Mouse (Mus musculus) limb, embryonic 15.5 days (tissue): ENCODE measurements around the gene Slc25a35. TPM values are rescaled to one million over a fixed set of nuclear protein-coding genes. Genes with fewer than 3 reads are reported as not detected.
A peak's percentile ranks its signal among the peaks of the same experiment; 100 is the strongest.
"Not testable (repeated sequence)": the region's sequence is repeated elsewhere in the genome, so short reads cannot be mapped to it uniquely, and the experiment has no call there.

Experiments used
- ATAC-seq: fragments of 200-750 bp; cut with Nextera tagmentation; 2 replicates; pipeline ENCODE4 v1.8.0; 2017; ENCODE audit warnings: low read depth, moderate TSS enrichment; ENCODE audit not compliant: insufficient number of reproducible peaks, low FRiP score, low TSS enrichment
- H3K27ac ChIP-seq: fragments of 300-500 bp; sonication (generic); 2 replicates; pipeline ENCODE4 v1.5.1; 2015; ENCODE audit warnings: moderate library complexity, mild to moderate bottlenecking, inconsistent platforms
- H3K27me3 ChIP-seq: fragments of 300-500 bp; sonication (generic); 2 replicates; pipeline ENCODE4 v1.6.1; 2015; ENCODE audit warnings: inconsistent platforms
- H3K36me3 ChIP-seq: fragments of 300-500 bp; sonication (generic); 2 replicates; pipeline ENCODE4 v1.6.1; 2015; ENCODE audit warnings: inconsistent platforms
- H3K4me1 ChIP-seq: fragments of 300-500 bp; sonication (generic); 2 replicates; pipeline ENCODE4 v1.6.1; 2015; ENCODE audit warnings: inconsistent platforms
- H3K4me2 ChIP-seq: fragments of 300-500 bp; sonication (generic); 2 replicates; pipeline ENCODE4 v1.6.1; 2015; ENCODE audit warnings: mild to moderate bottlenecking, inconsistent platforms
- H3K4me3 ChIP-seq: fragments of 300-500 bp; sonication (generic); 2 replicates; pipeline ENCODE4 v1.5.1; 2015; ENCODE audit warnings: mild to moderate bottlenecking, inconsistent platforms
- H3K9ac ChIP-seq: fragments of 300-500 bp; sonication (generic); 2 replicates; pipeline ENCODE4 v1.6.1; 2015; ENCODE audit warnings: inconsistent platforms
- H3K9me3 ChIP-seq: fragments of 300-500 bp; sonication (generic); 2 replicates; pipeline ENCODE4 v1.6.1; 2016; ENCODE audit warnings: inconsistent platforms
- WGBS: fragments of 180-500 bp; shearing (Covaris S2); methylation state at CpG from one replicate; pipeline ENCODE4 v1.1.7; 2015; 5-methylcytosine and 5-hydroxymethylcytosine counted together
- polyA plus RNA-seq: library from polyadenylated mRNA; unstranded; fragments of >200 nt; fragmentation: Nextera tagmentation; extraction: Ambion mirVana; gene quantifications from 2 replicates; pipeline ENCODE4 v1.2.1, GENCODE M21; 2015

Gene Slc25a35
- polyA plus RNA-seq, 1 experiment from 2014 or later, result 2.3 TPM

- peaks cover 24% of the 10 kb centered on the region for H3K36me3 ChIP-seq
- no peak overlapping the region for H3K4me3 ChIP-seq
- H3K9me3 ChIP-seq, result no peaks in the 10 kb centered on the region
- 0 out of 2 replicates have a peak, but pooled peaks cover 4% of the 10 kb centered on the region for H3K4me1 ChIP-seq
- WGBS, result 35% methylated on average over 4 of the region's 4 CpGs
- no peak for ATAC-seq
- no peak overlapping the region for H3K27ac ChIP-seq
- H3K9ac ChIP-seq, result no peak overlapping the region
- H3K4me2 ChIP-seq, result no peak overlapping the region
- H3K27me3 ChIP-seq, result no peaks in the 10 kb centered on the region
These were observed 14.9 kb downstream of the Slc25a35 start for GRCm38 (mm10) chr11:68982639-68983369.

- H3K4me3 ChIP-seq, result no peak overlapping the region
- no peak overlapping the region for H3K9ac ChIP-seq
- no peaks in the 10 kb centered on the region for H3K4me1 ChIP-seq
- peaks cover 67% of the 10 kb centered on the region for H3K36me3 ChIP-seq
- H3K27me3 ChIP-seq, result no peaks in the 10 kb centered on the region
- 91% methylated on average over 11 of the region's 11 CpGs for WGBS
- no peak overlapping the region for H3K27ac ChIP-seq
- H3K4me2 ChIP-seq, result no peak overlapping the region
- no peaks in the 10 kb centered on the region for H3K9me3 ChIP-seq
- no peak for ATAC-seq
These were observed 19.5 kb downstream of the Slc25a35 start for GRCm38 (mm10) chr11:68987365-68987882.

- Histone ChIP-seq H3K27ac (no peak overlapping the region), H3K4me2 (no peak overlapping the region), H3K36me3 (peaks cover 76% of the 10 kb centered on the region), H3K4me3 (no peak overlapping the region), H3K27me3 (no peaks in the 10 kb centered on the region), H3K4me1 (no peaks in the 10 kb centered on the region), H3K9me3 (no peaks in the 10 kb centered on the region), H3K9ac (no peak overlapping the region; the same call in 1 of the 2 replicates)
- ATAC-seq, result no peak
- 94% methylated on average over 17 of the region's 17 CpGs for WGBS
These were observed 20.4 kb downstream of the Slc25a35 start for GRCm38 (mm10) chr11:68988341-68988740.

GRCm38 (mm10) chr11:68993122-68993521 is 25.2 kb downstream of the Slc25a35 start:
- Histone ChIP-seq H3K4me1 (no peaks in the 10 kb centered on the region), H3K36me3 (peaks cover 93% of the 10 kb centered on the region), H3K27ac (no peak overlapping the region), H3K4me2 (no peak overlapping the region), H3K27me3 (no peaks in the 10 kb centered on the region), H3K9me3 (no peaks in the 10 kb centered on the region), H3K4me3 (no peak overlapping the region), H3K9ac (no peak overlapping the region)
- 90% methylated on average over 7 of the region's 7 CpGs for WGBS
- ATAC-seq, result no peak

- Histone ChIP-seq H3K27ac (no peak overlapping the region), H3K4me3 (no peak overlapping the region), H3K36me3 (peaks cover 91% of the 10 kb centered on the region), H3K9me3 (no peaks in the 10 kb centered on the region), H3K4me2 (no peak overlapping the region), H3K9ac (no peak overlapping the region), H3K27me3 (no peaks in the 10 kb centered on the region), H3K4me1 (no peaks in the 10 kb centered on the region)
- ATAC-seq, result no peak
- WGBS, result 94% methylated on average over 3 of the region's 3 CpGs
These were observed 26.4 kb downstream of the Slc25a35 start for GRCm38 (mm10) chr11:68994377-68994776.

GRCm38 (mm10) chr11:68997080-68997479 is 29.1 kb downstream of the Slc25a35 start:
- 90% methylated on average over 4 of the region's 4 CpGs for WGBS
- no peak for ATAC-seq
- H3K9ac ChIP-seq, result no peak overlapping the region

GRCm38 (mm10) chr11:69002782-69003181 is 34.9 kb downstream of the Slc25a35 start:
- H3K27me3 ChIP-seq, H3K4me2 ChIP-seq, H3K9me3 ChIP-seq, H3K9ac ChIP-seq, H3K27ac ChIP-seq, H3K4me3 ChIP-seq, ATAC-seq, H3K4me1 ChIP-seq: not testable (repeated sequence)
- 91% methylated on average over 4 of the region's 4 CpGs for WGBS
- peaks cover 56% of the 10 kb centered on the region for H3K36me3 ChIP-seq

More at GRCm38 (mm10) chr11:68997080-68997479, 29.1 kb downstream of the Slc25a35 start:
- no peaks in the 10 kb centered on the region for H3K9me3 ChIP-seq
- H3K27ac ChIP-seq, result no peak overlapping the region
- H3K4me1 ChIP-seq, result no peaks in the 10 kb centered on the region
- H3K27me3 ChIP-seq, result no peaks in the 10 kb centered on the region
- H3K4me2 ChIP-seq, result no peak overlapping the region
- H3K36me3 ChIP-seq, result peaks cover 93% of the 10 kb centered on the region
- no peak overlapping the region for H3K4me3 ChIP-seq

GRCm38 (mm10) chr11:69003592-69003991 is 35.7 kb downstream of the Slc25a35 start:
- Histone ChIP-seq H3K4me2 (no peak overlapping the region), H3K4me3 (no peak overlapping the region), H3K27ac (no peak overlapping the region), H3K9ac (no peak overlapping the region), H3K27me3 (no peaks in the 10 kb centered on the region), H3K36me3 (peaks cover 48% of the 10 kb centered on the region), H3K4me1 (peaks cover 10% of the 10 kb centered on the region), H3K9me3 (no peaks in the 10 kb centered on the region)
- ATAC-seq, result no peak
- 57% methylated on average over 4 of the region's 4 CpGs for WGBS

GRCm38 (mm10) chr11:69005193-69005592 is 37.3 kb downstream of the Slc25a35 start:
- Histone ChIP-seq H3K9me3 (no peaks in the 10 kb centered on the region), H3K4me3 (no peak overlapping the region), H3K4me2 (no peak overlapping the region), H3K27ac (no peak overlapping the region), H3K9ac (no peak overlapping the region), H3K4me1 (peaks cover 10% of the 10 kb centered on the region), H3K27me3 (no peaks in the 10 kb centered on the region), H3K36me3 (peaks cover 34% of the 10 kb centered on the region)
- 91% methylated on average over 7 of the region's 7 CpGs for WGBS
- no peak for ATAC-seq

GRCm38 (mm10) chr11:69006575-69006974 is 38.6 kb downstream of the Slc25a35 start:
- not testable (repeated sequence) for H3K4me3 ChIP-seq, H3K27me3 ChIP-seq, H3K27ac ChIP-seq, ATAC-seq, H3K4me2 ChIP-seq, H3K9ac ChIP-seq, H3K9me3 ChIP-seq
- Histone ChIP-seq H3K36me3 (peaks cover 20% of the 10 kb centered on the region), H3K4me1 (peaks cover 17% of the 10 kb centered on the region)

- Histone ChIP-seq H3K27me3 (no peaks in the 10 kb centered on the region), H3K36me3 (peaks cover 1% of the 10 kb centered on the region; the same call in 1 of the 2 replicates), H3K9ac (peak within 1 kb of the TSS; percentile 51), H3K4me2 (peak within 1 kb of the TSS; percentile 59), H3K9me3 (no peaks in the 10 kb centered on the region), H3K4me1 (peaks cover 22% of the 10 kb centered on the region), H3K4me3 (peak within 1 kb of the TSS; percentile 61), H3K27ac (peak within 1 kb of the TSS; percentile 74)
- ATAC-seq, result peak; percentile 74
- 9% methylated on average over 38 of the region's 38 CpGs for WGBS
These were observed 40.5 kb downstream of the Slc25a35 start, which contains the start of gene Pfas for GRCm38 (mm10) chr11:69008182-69009121. TSS of gene Pfas (minus strand) at chr11:69008460.

GRCm38 (mm10) chr11:69009508-69009907 is 41.6 kb downstream of the Slc25a35 start:
- no peak overlapping the region for H3K4me2 ChIP-seq
- no peak for ATAC-seq
- H3K9me3 ChIP-seq, result no peaks in the 10 kb centered on the region
- H3K27me3 ChIP-seq, result no peaks in the 10 kb centered on the region
- H3K36me3 ChIP-seq, result no peaks in the 10 kb centered on the region
- 94% methylated on average over 1 of the region's 1 CpGs for WGBS
- H3K9ac ChIP-seq, result no peak overlapping the region
- H3K4me3 ChIP-seq, result no peak overlapping the region
- H3K27ac ChIP-seq, result no peak overlapping the region
- H3K4me1 ChIP-seq, result peaks cover 22% of the 10 kb centered on the region
